Mouse (Mus musculus): ENCODE measurements at regions not wholly inside any gene's neighbourhood (a gene's known extent, or its start where the extent isn't known, plus 50 kb on each side); places are given as distances from the start of the nearest gene placed in this dataset.

- H3K27me3 ChIP-seq (ENCODE audit: insufficient read depth, low read length), result no peaks in the 10 kb centered on the region
- H3K9ac ChIP-seq (replicated peaks; ENCODE audit: low read length), result no peak overlapping the region
- 90% methylated on average over 2 of the region's 2 CpGs for whole genome bisulfite sequencing
- no peaks in the 10 kb centered on the region for H3K4me1 ChIP-seq (ENCODE audit: insufficient read depth, low read length)
- no peak overlapping the region for H3K4me2 ChIP-seq (replicated peaks; ENCODE audit: low read depth, low read length)
- no peaks in the 10 kb centered on the region for H3K36me3 ChIP-seq (ENCODE audit: insufficient read depth, low read length)
- no peaks in the 10 kb centered on the region for H3K9me3 ChIP-seq (ENCODE audit: low read length)
- H3K27ac ChIP-seq (ENCODE audit: low read length), result no peak overlapping the region
- no peak overlapping the region for H3K4me3 ChIP-seq (ENCODE audit: low read length)
- ATAC-seq (ENCODE audit: low FRiP score, low TSS enrichment), result no peak
Measured at GRCm38 (mm10) chr2:95715355-95715754, 602.6 kb upstream of the Lrrc4c start.
